Mouse (Mus musculus) small intestine, adult 2 months (tissue): ENCODE results near the gene Miga2.

Source experiments
- CTCF ChIP-seq: fragments of 200-500 bp; IDR thresholded peaks from 2 replicates; pipeline ENCODE4 v1.5.1; 2012; ENCODE audit warnings: low read depth, mild to moderate bottlenecking, control low read depth, inconsistent platforms, low read length, moderate library complexity, mixed read lengths; ENCODE audit not compliant: insufficient replicate concordance, insufficient read length; ENCODE audit errors: extremely low read depth
- POLR2A ChIP-seq: fragments of 200-500 bp; IDR thresholded peaks from 2 replicates; pipeline ENCODE4 v1.6.1; 2012; ENCODE audit warnings: low read depth, mild to moderate bottlenecking, control low read depth, inconsistent platforms, low read length, moderate library complexity

DNA sequence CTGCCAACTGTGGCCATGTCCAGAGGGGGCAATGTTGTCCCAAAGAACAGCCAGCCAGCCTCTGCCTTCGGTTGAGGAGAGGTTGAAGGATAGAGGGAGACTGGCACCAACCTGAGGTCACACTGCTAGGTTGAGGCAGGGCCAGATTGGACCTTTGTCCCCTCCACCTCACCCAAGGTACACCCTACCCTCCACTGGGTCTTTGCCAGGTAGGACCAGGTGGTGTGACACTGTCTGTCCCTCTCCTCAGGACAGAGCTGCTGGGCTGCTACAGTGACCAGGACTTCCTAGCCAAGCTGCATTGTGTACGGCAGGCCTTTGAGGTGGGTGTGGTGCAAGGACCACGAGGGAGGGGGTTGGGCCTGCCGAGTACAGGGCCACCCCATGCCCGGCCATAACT lies 13.7 kb downstream of the Miga2 start:
- TF ChIP-seq CTCF (no peak), POLR2A (no peak)
